Mouse (Mus musculus): Measurements from ENCODE around the gene Ubqln4. TPM values are rescaled to one million over a fixed set of nuclear protein-coding genes. Genes with fewer than 3 reads are reported as not detected.
A peak's percentile ranks its signal among the peaks of the same experiment; 100 is the strongest.

Gene Ubqln4
- total RNA-seq, 4 experiments from 2014 or later: 121 to 142 (median 129) TPM

DNA sequence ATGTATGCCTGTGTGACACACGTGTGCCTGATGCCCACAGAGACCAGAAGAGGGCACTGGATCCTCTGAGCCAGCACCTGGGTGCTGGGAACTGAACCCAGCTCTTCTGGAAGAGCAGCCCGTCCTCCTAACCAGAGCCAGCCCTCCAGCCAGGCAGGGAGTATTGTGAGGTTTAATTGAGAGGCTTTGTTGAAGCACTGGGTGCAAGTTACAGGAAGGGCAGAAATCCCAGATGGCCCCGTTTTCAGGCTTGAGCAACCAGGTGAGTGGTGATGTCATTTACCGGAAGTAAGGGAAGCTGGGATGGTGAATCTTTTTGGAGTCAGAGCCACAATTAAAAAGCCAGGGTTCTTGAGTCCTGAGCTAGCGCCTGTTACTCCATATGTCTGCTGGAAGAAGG is 28.5 kb upstream of the Ubqln4 start:
- no peak for DNase-seq (ENCODE audit: low spot score in 2 of 2)

DNA sequence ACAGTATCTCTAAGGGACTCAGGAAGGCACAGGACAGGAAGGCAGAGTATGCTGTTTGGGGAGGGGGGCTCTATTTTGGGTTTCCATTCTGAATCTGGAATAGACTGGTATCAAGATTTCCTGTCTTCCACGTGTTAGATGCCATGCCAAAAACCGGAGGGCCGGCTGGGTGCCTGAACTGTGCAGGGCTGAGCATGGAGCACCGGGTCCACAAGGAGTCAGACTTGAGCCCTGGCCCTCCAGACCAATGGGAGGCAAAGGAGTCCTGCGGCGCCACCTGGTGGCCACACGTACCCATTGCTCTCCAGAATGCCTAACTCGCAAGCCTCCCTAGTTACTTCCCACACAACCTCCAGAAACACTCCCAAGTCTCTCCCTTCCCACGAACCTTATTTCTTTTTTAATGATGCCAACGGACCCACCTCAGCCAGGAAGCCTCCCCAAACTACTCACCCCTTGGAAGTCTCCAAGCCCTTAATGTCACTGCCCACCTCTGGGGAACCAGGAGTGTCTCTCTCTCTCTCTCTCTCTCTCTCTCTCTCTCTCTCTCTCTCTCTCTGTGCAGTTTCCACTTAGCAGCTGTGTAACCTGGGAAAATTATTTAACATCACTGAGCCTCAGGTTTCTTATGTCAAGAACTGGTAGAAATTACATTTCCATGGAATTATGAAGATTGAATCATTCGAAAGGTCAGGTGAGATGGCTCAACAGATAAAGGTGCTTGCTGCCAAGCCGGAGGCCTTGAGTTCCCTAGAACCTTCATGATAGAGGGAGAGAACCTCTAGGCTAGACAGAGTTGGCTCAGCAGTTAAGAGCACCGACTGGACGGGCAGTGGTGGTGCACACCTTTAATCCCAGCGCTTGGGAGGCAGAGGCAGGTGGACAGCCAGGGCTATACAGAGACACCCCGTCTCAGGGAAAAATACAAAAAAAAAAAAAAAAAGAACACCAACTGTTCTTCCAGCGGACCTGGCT is 27.1 kb upstream of the Ubqln4 start:
- DNase-seq (ENCODE audit: low spot score in 2 of 2): peak; percentile 49 to 63

DNA sequence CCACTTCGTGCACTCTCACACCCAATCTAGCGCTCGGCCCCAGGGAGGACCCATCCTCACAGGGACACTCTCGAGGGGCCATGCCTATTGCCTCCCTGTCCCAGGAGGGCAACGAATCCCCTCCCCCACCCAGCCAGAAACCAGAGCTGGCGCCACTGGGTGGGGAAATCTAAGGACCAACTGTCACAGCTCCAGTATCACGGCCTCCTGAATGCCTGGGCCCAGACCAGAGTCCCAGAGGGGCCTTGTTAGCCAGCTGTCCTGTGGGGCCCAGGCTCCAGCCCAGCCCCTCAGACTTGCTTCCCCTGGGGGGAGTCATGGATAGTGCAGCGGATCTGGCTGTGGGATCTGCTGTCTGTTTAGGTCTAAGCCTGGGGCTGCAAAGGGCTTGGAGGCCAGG is 26.0 kb upstream of the Ubqln4 start:
- DNase-seq (ENCODE audit: low spot score in 2 of 2): no peak

DNA sequence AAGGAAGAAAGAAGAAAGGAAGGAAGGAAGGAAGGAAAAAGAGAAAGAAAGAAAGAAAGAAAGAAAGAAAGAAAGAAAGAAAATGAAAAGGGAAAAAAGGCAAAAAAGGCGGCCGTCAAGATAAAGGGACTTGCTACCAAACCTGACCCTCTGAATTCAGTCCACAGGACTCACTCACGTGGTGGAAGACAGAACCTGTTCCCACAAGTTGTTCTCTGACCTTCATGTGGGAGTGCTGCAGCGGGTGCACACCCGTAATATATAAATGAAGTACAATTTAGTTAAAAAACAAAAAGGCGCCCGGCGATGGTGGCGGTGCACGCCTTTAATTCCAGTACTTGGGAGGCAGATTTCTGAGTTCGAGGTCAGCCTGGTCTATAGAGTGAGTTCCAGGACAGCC is 24.9 kb upstream of the Ubqln4 start:
- no peak for DNase-seq (ENCODE audit: low spot score in 2 of 2)

DNA sequence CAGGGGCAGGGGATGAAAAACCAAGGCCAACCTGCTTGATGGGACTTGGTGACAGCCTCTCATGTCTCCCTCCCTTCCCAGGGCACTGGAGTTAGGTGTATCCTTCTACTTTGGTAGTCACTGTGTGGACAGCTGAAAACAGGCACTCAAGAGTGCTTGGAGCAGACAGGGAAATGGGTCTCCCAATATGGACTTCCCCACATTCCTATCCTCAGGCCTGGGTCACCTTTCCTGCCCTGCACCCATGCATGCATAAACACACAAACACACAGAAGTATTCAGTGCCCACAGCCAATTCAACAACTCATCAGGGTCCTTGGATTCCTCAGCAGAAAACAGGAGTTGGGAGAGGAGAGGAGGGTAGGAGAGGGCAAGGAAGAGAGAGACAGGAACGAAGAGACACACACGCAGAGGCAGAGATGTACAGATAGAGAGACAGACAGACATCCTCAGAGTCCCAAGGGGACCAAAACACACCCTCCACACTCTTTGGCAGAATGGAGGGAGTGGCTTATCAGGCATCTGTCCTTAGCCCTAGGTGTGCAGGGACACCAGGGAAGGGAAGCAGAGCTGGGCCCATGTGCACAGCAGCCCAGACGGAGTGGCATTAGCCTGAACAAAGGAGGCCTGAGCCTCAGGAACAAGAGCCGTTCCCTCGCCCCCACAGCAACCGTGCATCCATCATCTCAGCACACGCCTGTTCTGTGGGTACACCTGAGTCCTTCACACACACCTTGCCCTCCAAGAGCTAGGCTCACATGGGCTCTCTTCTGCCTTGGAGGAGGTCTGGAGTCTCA is 24.2 kb upstream of the Ubqln4 start:
- DNase-seq (ENCODE audit: low spot score in 2 of 2): no peak

DNA sequence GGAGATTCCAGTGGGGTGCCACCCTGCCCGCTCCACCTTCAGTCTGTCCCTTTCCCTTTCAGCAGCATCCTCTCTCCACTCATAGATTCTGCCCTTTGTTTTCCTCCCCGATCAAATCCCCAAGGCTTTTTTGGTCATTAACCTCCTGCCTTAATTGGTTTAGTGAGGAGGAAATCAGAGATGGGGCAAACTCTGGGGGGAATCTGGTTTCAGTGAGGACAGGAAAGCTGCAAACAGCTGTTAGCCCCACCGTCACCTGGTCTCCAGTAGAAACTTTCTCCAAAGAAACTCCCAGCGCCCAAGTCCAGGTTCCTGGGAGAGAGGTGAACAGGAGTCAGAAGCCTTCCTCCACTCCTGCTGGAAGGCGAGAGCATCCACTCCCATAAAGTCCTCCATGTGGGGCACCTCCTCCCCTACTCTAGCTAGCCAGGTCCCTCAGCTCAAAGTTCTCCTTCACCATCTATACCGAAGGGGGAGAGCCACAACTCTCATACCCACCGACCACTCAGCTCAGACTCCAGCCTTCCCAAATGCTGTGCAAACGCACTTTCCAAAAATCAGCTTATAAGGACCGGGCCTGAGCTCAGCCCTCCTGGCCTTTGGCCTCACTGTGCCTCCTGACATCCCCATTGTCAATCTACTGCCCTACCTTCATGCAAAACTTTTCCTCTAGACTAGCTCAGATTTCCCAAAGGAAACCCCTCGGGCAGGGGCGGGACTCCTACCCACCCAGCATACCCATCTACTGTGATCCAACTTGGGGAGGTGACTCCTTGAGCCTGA is 23.3 kb upstream of the Ubqln4 start:
- DNase-seq (ENCODE audit: low spot score in 2 of 2): no peak

DNA sequence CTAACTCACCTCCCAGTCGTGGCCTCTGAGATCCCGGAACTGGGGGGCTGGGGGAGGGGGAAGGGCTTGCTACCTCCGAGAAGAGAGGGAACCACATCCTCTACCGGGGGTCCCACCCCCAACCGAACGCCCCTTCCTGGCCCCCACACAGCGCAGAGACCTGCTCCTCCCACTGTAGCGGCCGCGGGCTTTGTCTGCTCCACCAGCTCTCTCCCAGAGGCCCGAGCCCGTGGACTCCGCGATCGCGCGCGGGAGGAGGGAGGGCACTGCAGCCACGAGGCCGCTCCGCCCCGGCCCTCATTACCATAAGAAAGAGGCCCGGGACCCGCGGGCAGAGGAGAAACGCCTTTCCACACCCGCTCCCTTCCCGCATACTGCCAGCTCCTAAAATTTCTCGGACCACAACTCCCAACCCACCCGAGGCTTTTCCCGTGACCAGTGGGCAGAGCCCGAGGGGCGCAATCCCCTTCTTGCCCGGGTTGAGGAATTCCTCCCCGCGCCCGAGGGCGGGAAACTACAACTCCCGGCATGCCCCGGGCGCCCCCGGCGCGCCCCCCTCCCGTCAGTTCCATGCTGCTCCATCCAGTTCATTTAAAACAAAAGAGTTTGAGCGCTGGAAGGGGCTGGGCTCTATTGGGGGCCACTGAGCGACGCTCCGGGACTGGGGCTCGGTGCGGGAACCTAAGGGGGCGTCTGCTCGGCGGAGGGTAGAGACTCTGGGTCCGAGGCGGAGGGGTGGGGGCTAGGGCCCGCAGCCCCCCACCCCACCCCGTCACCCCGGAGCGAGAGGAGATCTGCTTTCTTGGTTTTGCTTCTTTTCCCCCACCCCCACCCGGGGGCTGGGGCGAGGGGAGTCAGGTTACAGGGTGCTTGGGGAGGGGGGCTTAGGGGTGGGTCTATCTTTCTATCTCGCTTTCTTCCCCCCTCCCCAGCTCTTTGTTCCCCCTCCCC is 21.9 kb upstream of the Ubqln4 start:
- peak; percentile 80 to 82 for DNase-seq (ENCODE audit: low spot score in 2 of 2)

DNA sequence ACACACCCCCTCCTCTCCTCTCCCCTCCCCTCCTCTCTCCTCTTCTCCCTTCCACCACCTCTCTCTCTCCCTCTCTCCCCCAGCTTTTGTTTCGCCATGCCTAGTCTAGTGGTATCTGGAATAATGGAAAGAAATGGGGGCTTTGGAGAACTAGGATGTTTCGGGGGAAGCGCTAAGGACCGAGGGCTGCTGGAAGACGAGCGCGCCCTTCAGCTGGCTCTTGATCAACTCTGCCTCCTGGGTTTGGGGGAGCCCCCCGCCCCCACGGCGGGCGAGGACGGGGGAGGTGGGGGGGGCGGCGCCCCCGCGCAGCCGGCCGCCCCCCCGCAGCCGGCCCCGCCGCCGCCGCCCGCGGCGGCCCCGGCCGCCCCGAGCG is 21.3 kb upstream of the Ubqln4 start, which contains the start of gene Mex3a:
Gene Mex3a, plus strand, starts transcription at position 97 of the 376 bp plus-strand sequence.
- no peak for DNase-seq (ENCODE audit: low spot score in 2 of 2)

DNA sequence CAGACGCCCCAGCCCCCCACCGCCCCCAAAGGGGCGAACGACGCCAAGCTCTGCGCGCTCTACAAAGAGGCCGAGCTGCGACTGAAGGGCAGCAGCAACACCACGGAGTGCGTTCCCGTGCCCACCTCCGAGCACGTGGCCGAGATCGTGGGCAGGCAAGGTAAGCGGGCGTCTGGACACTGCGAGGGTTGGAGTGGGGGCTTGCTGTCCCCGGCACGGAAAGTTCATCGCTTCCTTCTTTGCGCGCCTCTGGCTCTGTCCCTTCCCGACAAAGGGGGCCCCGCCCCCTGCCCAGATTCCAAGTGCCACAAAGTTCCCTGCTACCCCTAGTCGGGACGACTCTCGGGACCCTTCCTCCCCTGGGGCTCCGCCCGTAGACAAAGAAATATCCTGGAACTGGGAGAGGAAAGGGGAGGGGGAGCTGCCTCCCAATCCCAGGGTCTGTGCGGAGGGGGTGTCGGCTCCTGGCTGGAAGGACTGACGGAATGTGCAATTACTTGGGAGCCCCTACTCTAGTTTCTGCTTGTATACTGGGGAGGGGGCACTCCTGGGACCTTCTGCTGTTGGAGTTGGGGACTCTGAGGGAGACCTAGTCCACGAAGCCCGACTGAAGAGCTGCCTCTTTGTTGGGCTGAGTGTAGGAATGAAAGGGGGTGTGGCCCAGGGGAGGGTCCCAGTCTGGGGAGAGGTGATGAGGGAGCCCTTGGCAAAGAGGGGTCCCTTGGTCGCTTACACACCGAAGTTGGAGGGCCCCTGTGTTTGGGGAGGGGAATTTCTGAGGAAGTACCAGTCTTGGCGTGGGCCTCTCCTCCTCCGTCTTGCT is 20.7 kb upstream of the Ubqln4 start:
- no peak for DNase-seq (ENCODE audit: low spot score in 2 of 2)

DNA sequence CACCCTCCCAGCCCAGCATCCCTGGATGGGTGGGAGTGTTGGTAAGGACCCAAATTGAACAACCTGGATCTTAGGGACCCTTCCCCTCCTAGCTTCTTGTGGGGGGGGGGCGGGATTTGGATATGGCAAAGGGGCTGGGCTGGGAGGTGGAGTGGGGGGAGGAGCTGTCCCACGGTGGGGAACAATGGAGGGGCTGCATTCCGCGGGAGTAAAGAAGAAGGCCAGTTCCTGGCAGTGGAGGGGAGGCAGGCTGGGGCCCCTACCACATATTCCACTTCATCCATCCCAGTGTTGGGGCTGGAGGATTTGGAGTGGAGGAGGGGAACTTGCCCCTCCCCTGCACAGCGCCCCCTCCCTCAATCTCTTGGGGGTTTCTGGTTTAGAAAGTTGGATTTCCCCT is 19.9 kb upstream of the Ubqln4 start:
- DNase-seq (ENCODE audit: low spot score in 2 of 2): no peak

DNA sequence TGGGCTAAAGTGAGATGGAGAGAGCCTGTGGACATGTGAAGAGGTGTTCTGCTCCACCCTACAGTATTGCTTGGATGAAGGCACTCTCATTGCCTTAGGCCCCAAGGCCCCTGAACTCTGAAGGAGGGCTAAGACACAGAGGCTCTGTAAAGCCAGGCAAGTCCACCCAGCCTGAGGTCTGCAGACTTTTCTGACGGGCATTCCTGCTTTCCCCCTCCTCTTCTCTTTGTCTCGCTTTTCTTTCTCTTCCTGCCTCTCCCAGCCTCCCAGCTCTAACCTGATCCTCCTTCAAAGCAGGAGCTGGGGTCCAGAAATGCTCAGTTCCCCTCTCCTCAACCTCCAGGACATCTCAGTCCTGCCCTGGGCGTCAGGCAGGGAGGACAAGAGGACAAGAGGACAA is 18.6 kb upstream of the Ubqln4 start:
- no peak for DNase-seq (ENCODE audit: low spot score in 2 of 2)

DNA sequence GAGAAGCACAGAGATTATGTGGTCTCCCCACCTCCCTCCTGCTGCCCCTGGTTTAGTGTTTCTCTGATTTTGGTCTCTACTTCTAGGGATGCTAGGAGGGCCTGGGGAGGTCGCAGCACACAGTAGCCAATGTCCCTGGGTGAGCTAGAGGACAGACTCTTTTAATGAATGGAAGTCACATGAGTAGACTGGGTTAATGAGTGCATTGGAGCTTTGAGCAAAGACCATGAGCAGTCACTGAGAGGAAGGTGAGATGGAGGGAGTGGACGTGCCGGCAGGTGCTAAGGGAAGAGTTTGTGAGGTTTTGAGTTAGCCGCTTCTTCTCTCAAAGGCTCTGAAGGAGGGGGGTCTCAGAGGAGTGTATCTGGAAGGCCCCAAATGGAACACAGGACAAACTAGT is 18.0 kb upstream of the Ubqln4 start:
- DNase-seq (ENCODE audit: low spot score in 2 of 2): no peak

DNA sequence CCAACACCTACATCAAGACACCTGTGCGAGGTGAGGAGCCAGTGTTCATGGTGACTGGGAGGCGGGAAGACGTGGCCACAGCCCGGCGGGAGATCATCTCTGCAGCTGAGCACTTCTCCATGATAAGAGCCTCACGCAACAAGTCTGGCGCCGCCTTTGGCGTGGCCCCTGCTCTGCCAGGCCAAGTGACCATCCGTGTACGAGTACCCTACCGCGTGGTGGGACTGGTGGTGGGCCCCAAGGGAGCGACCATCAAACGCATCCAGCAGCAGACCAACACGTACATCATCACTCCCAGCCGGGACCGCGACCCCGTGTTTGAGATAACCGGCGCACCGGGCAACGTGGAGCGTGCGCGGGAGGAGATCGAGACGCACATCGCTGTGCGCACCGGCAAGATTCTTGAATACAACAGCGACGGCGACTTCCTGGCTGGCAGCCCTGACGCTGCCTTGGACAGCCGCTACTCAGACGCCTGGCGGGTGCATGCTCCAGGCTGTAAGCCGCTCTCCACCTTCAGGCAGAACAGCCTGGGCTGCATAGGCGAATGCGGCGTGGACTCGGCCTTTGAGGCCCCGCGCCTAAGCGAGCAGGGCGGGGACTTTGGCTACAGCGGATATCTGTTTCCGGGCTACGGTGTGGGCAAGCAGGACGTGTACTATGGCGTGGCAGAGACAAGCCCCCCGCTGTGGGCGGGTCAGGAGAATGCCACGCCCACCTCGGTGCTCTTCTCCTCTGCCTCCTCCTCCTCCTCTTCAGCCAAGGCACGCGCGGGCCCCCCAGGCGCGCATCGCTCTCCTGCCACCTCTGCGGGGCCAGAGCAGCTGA is 17.2 kb upstream of the Ubqln4 start:
- DNase-seq (ENCODE audit: low spot score in 2 of 2): peak; percentile 51 to 86

DNA sequence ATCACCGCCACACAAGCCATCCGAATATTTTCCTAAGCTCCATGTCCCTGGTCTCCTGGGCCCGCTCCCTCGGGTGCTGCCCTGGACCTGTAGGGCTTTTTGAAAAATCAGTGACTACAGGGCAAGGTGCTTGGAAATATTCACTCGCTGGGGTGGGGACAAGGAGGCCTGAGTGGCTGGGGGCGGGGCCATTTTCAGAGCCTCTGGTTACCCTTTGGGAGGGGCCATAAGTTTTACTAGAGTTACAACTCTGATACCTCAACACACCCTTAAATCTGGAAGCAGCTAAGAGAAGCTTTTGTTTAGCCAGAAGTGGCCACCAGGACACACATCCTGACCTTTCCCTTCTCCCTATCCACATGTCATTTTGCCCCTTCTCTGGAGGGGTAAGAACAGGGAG is 16.4 kb upstream of the Ubqln4 start:
- DNase-seq (ENCODE audit: low spot score in 2 of 2): no peak

DNA sequence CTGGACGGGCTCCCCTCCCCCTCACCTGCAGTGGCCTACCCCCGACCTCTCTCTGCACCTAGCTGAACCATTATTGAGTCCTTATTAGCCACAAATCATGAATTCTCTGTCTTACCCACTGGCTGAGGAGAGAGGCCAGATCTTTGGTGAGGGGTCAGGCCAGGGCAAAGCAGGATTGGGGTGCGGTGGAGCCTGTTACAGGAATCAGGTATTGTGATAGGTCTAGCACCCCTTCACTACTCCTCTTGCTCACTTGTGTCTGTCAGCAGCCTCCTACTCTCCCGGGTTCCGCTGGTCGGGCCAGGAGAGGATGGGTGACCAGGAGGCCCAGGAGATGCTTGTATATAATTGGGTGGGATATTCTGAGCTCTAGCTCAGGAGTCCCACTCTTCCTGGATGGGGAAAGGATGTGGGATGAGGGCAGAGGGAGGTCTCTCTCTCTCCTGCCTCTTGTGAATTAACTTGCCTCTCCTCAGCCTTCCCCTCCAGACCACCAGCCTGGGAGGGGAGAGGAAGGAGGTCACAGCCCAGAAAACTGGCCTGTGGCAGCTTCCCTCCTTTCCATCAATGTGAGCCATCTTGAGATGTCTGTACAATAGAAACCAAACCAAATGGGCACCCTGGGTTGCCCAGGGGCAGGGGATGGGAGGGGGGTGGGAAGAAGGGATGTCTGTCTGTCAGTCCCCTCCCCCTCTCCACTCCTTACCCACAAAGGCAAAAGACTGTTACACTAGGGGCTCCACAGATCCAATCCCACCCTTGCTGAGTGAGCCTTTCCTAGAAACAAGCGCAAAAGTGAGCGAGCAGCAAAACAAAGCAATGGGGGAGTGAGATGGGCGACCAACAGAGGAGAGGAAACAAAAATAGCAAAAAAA is 15.1 kb upstream of the Ubqln4 start:
- no peak for DNase-seq (ENCODE audit: low spot score in 2 of 2)

DNA sequence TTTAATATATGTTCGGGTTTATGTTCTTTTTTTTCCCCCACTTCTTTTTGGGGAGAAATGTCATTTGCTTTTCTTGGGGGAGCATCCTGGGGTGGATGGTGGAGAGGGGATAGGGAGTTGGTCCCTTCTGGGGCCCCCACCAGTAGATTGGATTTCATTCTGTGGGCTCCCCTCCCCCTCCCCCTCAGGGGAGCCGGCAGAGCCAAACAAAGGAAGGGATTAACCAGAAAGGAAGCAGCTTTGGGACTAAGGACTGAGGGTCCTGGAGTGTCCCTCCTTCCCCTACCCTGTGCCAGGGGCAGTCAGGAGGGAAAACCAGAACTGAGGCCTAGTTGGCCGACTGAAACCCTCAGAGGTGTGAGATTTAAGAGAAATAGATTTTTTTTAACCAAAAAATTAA is 14.2 kb upstream of the Ubqln4 start:
- DNase-seq (ENCODE audit: low spot score in 2 of 2): no peak

DNA sequence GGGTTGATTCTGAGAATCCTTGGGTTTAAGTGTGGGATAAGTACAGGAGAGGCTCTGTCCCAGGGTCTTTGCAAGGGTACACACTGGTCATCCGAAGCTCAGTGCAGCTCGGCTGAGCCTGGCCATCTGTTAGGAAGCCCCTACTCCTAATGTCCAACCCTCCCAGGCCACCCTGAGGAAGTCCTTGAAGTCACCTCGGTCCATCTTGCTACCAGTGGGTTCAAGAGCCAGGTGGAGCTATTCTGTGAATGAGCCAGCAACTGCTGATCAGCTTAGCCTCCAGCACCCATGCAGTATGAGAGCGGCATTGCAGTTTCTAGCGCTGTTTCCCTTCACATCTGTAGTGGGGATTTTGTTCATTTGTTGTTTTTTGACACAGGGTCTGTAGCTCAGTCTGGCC is 13.5 kb upstream of the Ubqln4 start:
- DNase-seq (ENCODE audit: low spot score in 2 of 2): no peak
